In genomic region chr14:54781610-54782365, GRCm38 (mm10) we compare ENCODE assay signal across 8 mouse cellular contexts. TPM values are rescaled to one million over a fixed set of nuclear protein-coding genes. Genes with fewer than 3 reads are reported as not detected.
DNase-seq lines count a peak whose midpoint lies in the region; ATAC-seq lines count a peak whose summit lies in the region.

Gene Slc7a8 (minus strand): TSS chr14:54781946.

- peak; percentile 78 for DNase-seq in ZHBTc4 (ENCODE audit: low read depth, low spot score)
- DNase-seq in gastrocnemius, postnatal 14 days, result peak; percentile 60
- DNase-seq in induced T-regulatory cell, adult 2 months (ENCODE audit: low read depth), result peak; percentile 56
- DNase-seq in left cerebral cortex, postnatal 25 days (ENCODE audit: low spot score in 2 of 2), result peak; percentile 79 to 82
- peak; percentile 69 to 71 for DNase-seq in right cerebral cortex, postnatal 36 days (ENCODE audit: low spot score in 2 of 2)
- no peak for DNase-seq in c-Kit-positive CD71-positive TER-119-positive erythroid progenitor cells, embryonic 14.5 days (ENCODE audit: low spot score)

- intact Hi-C loops in gastrocnemius, postnatal 14 days (cut with DNase I; ENCODE audit: low total_unique reads), result no loop called here
- intact Hi-C loops in left cerebral cortex, postnatal 25 days (cut with DNase I), result loop anchor here (1.0 to 2.0 kb wide), 2 partner anchors 53 to 67 kb away; no protein-coding TSS in a partner anchor

- ATAC-seq in common myeloid progenitor, adult 5-6 weeks (replicated peaks; ENCODE audit: low read depth, poor library complexity, severe bottlenecking), result peak; percentile 69
- ATAC-seq in megakaryocyte-erythroid progenitor cell, adult 5-6 weeks (replicated peaks; ENCODE audit: low FRiP score, low TSS enrichment, poor library complexity, severe bottlenecking), result peak; percentile 75

RNA-seq across cellular contexts. Expression of gene Slc7a8, which starts in this region (rescaled TPM):
- 4.4 and 5.5 TPM in 2 replicates for total RNA-seq in common myeloid progenitor, adult 5-6 weeks (2017)
- total RNA-seq in gastrocnemius, postnatal 14 days (2021), result 10 to 100 TPM in 1 of 2 experiments, 1 to 10 TPM in 1; 7.5 to 18.5 TPM
- 10 to 100 TPM; 53.9 to 60.2 TPM for total RNA-seq in left cerebral cortex, postnatal 25 days (2021)
- 0.13 and 0.37 TPM in 2 replicates for total RNA-seq in megakaryocyte-erythroid progenitor cell, adult 5-6 weeks (2014; fragmentation: Nextera tagmentation)
- total RNA-seq in megakaryocyte-erythroid progenitor cell, adult 5-6 weeks (2017), result 0.34 TPM in 1 of 2 replicates, not detected in the other

Comparison
In these comparisons a context has a peak if more than half of its experiments do, and no peak if none do; other contexts are left out.
1. Peak in ATAC-seq in megakaryocyte-erythroid progenitor cell, adult 5-6 weeks; RNA of the gene not detected or under 1 TPM.